Mouse (Mus musculus) ES-E14 (cell line): ENCODE data around the gene Rfk.

Source experiments
- CHD2 ChIP-seq: IDR thresholded peaks from 2 replicates; pipeline ENCODE4 v1.6.1; 2014; ENCODE audit warnings: mild to moderate bottlenecking, low read depth, low read length, inconsistent platforms
- MAFK ChIP-seq: IDR thresholded peaks from 2 replicates; pipeline ENCODE4 v1.6.1; 2014; ENCODE audit warnings: mild to moderate bottlenecking, low read depth, low read length, inconsistent platforms; ENCODE audit not compliant: insufficient read depth

- no peak for TF ChIP-seq CHD2
- TF ChIP-seq MAFK, result no peak
These were observed 46.9 kb upstream of the Rfk start for GRCm38 (mm10) chr19:17346716-17347474.
